Mouse (Mus musculus) neural tube, embryonic 13.5 days (tissue): ENCODE data around the gene Cstf1. TPM values are rescaled to one million over a fixed set of nuclear protein-coding genes. Genes with fewer than 3 reads are reported as not detected.
A peak's percentile ranks its signal among the peaks of the same experiment; 100 is the strongest.

Experiments
- ATAC-seq: fragments of 200-750 bp; cut with Nextera tagmentation; 2 replicates; pipeline ENCODE4 v1.8.0; 2017; ENCODE audit warnings: low read depth, mild to moderate bottlenecking, moderate TSS enrichment, moderate library complexity
- H3K27ac ChIP-seq: fragments of 300-500 bp; sonication (generic); replicated peaks from 2 replicates; pipeline ENCODE4 v1.5.1; 2015; ENCODE audit warnings: moderate library complexity, mild to moderate bottlenecking, inconsistent platforms
- H3K27me3 ChIP-seq: fragments of 300-500 bp; sonication (generic); 2 replicates; pipeline ENCODE4 v1.6.1; 2015; ENCODE audit warnings: mild to moderate bottlenecking, inconsistent platforms
- H3K36me3 ChIP-seq: fragments of 300-500 bp; sonication (generic); 2 replicates; pipeline ENCODE4 v1.6.1; 2015; ENCODE audit warnings: mild to moderate bottlenecking, inconsistent platforms
- H3K4me1 ChIP-seq: fragments of 300-500 bp; sonication (generic); replicated peaks from 2 replicates; pipeline ENCODE4 v1.6.1; 2015; ENCODE audit warnings: inconsistent platforms
- H3K4me2 ChIP-seq: fragments of 300-500 bp; sonication (generic); 2 replicates; pipeline ENCODE4 v1.6.1; 2015; ENCODE audit warnings: inconsistent platforms, mild to moderate bottlenecking, moderate library complexity
- H3K4me3 ChIP-seq: fragments of 300-500 bp; sonication (generic); 2 replicates; pipeline ENCODE4 v1.5.1; 2015; ENCODE audit warnings: mild to moderate bottlenecking, inconsistent platforms
- H3K9ac ChIP-seq: fragments of 300-500 bp; sonication (generic); 2 replicates; pipeline ENCODE4 v1.6.1; 2015; ENCODE audit warnings: moderate library complexity, mild to moderate bottlenecking, inconsistent platforms
- H3K9me3 ChIP-seq: fragments of 300-500 bp; sonication (generic); 2 replicates; pipeline ENCODE4 v1.6.1; 2016; ENCODE audit warnings: inconsistent platforms
- WGBS: fragments of 180-500 bp; shearing (Covaris S2); methylation state at CpG from one replicate; pipeline ENCODE4 v1.1.7; 2015; 5-methylcytosine and 5-hydroxymethylcytosine counted together
- polyA plus RNA-seq: library from polyadenylated mRNA; unstranded; fragments of >200 nt; fragmentation: Nextera tagmentation; extraction: Ambion mirVana; gene quantifications from 2 replicates; pipeline ENCODE4 v1.2.1, GENCODE M21; 2015

Gene Cstf1
- polyA plus RNA-seq, 1 experiment from 2014 or later: 26.3 TPM

DNA sequence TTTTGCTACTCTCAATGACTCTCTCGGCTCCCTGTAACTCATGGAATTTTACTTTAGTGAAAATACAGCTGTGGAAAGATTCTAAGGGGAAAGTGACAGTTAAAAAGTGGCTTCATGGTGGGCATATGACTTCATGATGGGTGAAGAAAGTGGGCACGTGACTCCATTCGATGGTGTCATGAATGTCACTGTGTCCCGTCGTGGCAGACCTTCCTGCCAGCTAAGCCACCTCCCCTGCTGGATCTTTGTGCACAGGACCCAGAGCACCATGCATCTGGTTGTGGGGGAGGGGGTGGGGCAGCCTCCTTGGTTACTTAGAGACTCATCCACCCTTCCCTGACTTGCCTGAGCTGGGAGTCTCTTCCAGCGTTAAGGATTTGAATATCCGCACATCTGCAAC lies 33.8 kb downstream of the Cstf1 start:
- Histone ChIP-seq H3K27ac (no peak overlapping the region), H3K9ac (no peak overlapping the region)
- WGBS: 72% methylated on average over 7 of the region's 7 CpGs

DNA sequence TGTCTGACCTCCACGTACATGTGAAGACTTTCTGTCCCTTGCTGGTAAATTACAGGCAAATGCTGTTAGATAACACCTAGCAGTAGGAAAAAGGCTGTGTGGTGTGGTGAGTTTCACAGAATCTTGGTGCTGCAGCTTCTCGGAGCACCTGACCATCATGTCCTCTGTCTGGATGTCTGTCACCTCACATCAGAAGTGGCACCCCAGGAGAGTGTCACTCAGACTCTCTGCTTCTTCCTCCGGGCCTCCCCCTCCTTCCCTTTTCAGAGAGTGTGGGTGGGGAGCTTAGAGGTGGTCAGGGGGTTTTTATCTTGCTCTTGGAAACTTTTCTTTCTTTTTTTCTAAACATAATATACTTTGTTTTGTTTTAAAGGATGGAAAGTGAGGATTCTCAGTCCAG lies 34.5 kb downstream of the Cstf1 start:
- no peak overlapping the region for H3K9ac ChIP-seq
- H3K9me3 ChIP-seq: no peaks in the 10 kb centered on the region
- H3K4me1 ChIP-seq: peaks cover 4% of the 10 kb centered on the region
- H3K4me2 ChIP-seq: no peak overlapping the region
- H3K36me3 ChIP-seq: no peaks in the 10 kb centered on the region
- no peak for ATAC-seq
- no peaks in the 10 kb centered on the region for H3K27me3 ChIP-seq
- 65% methylated on average over 3 of the region's 3 CpGs for WGBS
- H3K4me3 ChIP-seq: no peak overlapping the region
- no peak overlapping the region for H3K27ac ChIP-seq

More for the DNA sequence above, 33.8 kb downstream of the Cstf1 start:
- Histone ChIP-seq H3K27me3 (no peaks in the 10 kb centered on the region), H3K9me3 (no peaks in the 10 kb centered on the region), H3K36me3 (no peaks in the 10 kb centered on the region), H3K4me3 (no peak overlapping the region), H3K4me1 (peaks cover 8% of the 10 kb centered on the region), H3K4me2 (no peak overlapping the region)
- no peak for ATAC-seq

DNA sequence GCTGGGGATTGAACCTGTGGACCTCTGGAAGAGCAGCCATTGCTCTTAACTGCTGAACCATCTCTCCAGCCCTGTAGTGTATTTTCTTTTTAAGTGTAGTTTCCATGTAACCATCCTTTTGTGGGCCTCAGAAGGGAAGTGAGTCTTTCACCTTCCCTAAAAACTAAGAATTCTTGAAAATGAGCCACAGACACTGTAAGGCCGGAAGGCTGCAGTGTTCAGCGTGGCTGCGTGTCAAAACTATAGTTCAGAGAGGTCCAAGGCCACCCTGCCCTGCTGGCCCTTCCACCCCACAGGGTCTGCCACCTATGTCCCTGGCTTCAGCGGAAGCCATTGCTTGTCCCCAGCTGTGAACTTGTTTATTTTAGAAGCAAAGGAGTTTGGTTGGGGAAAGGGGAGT lies 35.7 kb downstream of the Cstf1 start:
- ATAC-seq: no peak
- Histone ChIP-seq H3K27me3 (no peaks in the 10 kb centered on the region), H3K27ac (no peak overlapping the region), H3K9ac (no peak overlapping the region), H3K36me3 (no peaks in the 10 kb centered on the region), H3K9me3 (no peaks in the 10 kb centered on the region), H3K4me1 (no peaks in the 10 kb centered on the region), H3K4me3 (no peak overlapping the region), H3K4me2 (no peak overlapping the region)
- 69% methylated on average over 4 of the region's 4 CpGs for WGBS

DNA sequence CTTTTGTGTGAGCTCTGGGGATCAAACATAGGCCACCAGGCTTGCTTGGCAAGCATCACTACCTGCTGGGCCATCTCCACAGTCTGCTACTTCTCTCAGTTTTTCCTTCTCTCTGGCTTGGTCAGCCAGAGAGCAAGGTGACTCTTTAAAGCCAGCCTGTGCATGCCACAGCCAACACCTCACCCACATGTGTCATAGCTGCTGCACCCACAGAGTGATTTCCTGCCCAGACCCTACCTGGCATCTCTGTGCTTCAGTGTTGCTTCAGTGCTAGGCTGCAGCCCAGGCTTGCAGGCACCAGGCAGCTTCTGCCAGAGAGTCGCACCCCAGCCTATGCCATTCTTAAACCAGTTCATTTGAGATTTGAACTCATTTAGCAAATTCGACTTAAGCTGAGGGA lies 37.0 kb downstream of the Cstf1 start:
- no peak for ATAC-seq
- H3K27ac ChIP-seq: no peak overlapping the region
- 79% methylated on average over 2 of the region's 2 CpGs for WGBS
- H3K4me3 ChIP-seq: no peak overlapping the region
- H3K36me3 ChIP-seq: no peaks in the 10 kb centered on the region
- no peaks in the 10 kb centered on the region for H3K27me3 ChIP-seq
- H3K9ac ChIP-seq: no peak overlapping the region
- H3K4me1 ChIP-seq: peaks cover 2% of the 10 kb centered on the region
- H3K4me2 ChIP-seq: no peak overlapping the region
- H3K9me3 ChIP-seq: no peaks in the 10 kb centered on the region

DNA sequence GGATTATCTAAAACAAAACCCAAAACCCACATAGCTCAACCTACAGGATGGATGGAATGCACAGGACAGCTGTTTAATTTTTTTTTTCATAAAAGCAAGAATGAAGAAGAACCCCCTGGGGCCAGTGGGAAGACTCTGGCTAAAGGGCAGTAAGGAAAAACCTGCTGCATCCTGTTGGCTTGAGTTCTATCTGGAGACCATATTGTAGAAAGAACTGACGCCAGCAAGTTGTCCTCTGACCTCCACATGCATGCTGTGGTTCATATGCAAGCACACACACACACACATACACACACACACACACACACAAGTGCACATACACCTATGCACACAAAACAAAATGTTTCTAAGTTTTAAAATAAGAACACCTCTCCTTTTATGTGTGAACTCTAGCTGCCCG lies 40.2 kb downstream of the Cstf1 start:
- Histone ChIP-seq H3K27ac (no peak overlapping the region), H3K4me1 (peaks cover 15% of the 10 kb centered on the region), H3K9ac (no peak overlapping the region), H3K36me3 (no peaks in the 10 kb centered on the region), H3K27me3 (no peaks in the 10 kb centered on the region), H3K4me2 (no peak overlapping the region), H3K9me3 (no peaks in the 10 kb centered on the region), H3K4me3 (no peak overlapping the region)
- WGBS: 80% methylated on average over 2 of the region's 2 CpGs
- no peak for ATAC-seq

DNA sequence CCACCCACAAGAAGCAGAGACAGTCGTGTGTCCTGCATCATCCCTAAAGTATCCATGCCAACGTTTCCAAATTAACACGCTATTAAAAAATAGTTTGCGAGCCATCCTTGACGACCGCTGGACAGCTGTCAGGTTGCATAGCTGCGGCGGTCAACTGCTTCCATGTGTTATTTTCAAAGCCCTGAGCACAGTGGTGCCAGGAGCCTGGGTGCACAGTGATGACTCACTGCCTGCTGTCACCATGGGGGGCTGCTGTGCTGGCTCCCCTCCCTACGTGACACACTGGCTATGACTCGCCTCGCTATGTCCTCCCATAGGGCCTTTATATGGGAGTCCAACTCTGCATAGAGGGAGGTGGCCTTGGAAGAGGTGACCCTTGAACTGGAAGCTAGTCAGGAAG lies 40.6 kb downstream of the Cstf1 start:
- no peak for ATAC-seq
- Histone ChIP-seq H3K9ac (no peak overlapping the region), H3K36me3 (no peaks in the 10 kb centered on the region), H3K4me2 (no peak overlapping the region), H3K9me3 (no peaks in the 10 kb centered on the region), H3K27ac (no peak overlapping the region), H3K4me1 (peaks cover 15% of the 10 kb centered on the region), H3K4me3 (no peak overlapping the region), H3K27me3 (no peaks in the 10 kb centered on the region)
- 77% methylated on average over 11 of the region's 11 CpGs for WGBS

DNA sequence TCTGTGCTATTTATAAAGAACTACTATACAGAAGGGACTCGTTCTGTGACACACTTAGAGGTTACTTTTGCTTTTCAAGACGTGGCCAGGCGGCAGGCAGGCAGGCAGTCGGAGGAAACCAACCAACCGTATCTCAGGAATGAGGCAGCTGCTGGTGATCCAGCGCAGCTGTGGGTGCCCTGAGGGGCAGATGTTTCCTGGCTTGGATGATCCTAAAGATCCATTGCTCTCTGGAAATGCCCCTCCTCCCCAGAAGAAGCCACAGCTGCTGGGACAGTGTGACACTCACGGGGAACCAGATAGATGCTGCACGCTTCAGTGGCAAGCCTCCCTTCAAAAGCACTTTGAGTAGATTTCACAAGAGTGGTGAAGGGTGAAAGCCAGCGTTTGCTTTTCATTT lies 42.0 kb downstream of the Cstf1 start:
- peaks cover 15% of the 10 kb centered on the region for H3K4me1 ChIP-seq
- peak; percentile 23; the same call in 1 of the 2 replicates for ATAC-seq
- H3K4me3 ChIP-seq: no peak overlapping the region
- H3K9me3 ChIP-seq: no peaks in the 10 kb centered on the region
- H3K27ac ChIP-seq: no peak overlapping the region
- H3K36me3 ChIP-seq: no peaks in the 10 kb centered on the region
- whole genome bisulfite sequencing: 19% methylated on average over 9 of the region's 9 CpGs
- peak overlapping the region; percentile 28; the same call in 1 of the 2 replicates for H3K4me2 ChIP-seq
- no peaks in the 10 kb centered on the region for H3K27me3 ChIP-seq
- H3K9ac ChIP-seq: no peak overlapping the region

DNA sequence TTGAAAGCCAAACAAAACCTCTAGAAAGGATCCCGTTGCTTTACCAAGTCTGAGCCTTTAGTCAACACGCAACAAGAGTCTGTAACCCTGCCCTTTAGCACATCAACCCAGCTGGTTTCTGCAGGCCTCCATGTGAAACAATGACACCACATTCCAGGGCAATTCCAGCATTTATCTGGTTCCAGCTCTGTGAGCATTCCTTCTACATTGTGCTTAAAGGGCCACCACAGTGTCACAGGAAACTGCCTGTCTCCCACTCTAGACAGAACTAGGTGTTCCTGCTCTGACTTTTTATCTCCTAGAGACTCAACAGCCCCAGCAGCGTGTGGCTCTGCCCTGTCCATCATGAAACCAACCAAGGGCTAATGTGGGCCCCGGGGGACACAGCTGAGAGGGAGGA lies 42.8 kb downstream of the Cstf1 start:
- no peaks in the 10 kb centered on the region for H3K27me3 ChIP-seq
- H3K4me1 ChIP-seq: peaks cover 15% of the 10 kb centered on the region
- 27% methylated on average over 4 of the region's 4 CpGs for WGBS
- no peaks in the 10 kb centered on the region for H3K36me3 ChIP-seq
- no peak overlapping the region for H3K9ac ChIP-seq
- no peaks in the 10 kb centered on the region for H3K9me3 ChIP-seq
- H3K4me3 ChIP-seq: no peak overlapping the region
- H3K27ac ChIP-seq: no peak overlapping the region
- no peak for ATAC-seq
- no peak overlapping the region for H3K4me2 ChIP-seq

DNA sequence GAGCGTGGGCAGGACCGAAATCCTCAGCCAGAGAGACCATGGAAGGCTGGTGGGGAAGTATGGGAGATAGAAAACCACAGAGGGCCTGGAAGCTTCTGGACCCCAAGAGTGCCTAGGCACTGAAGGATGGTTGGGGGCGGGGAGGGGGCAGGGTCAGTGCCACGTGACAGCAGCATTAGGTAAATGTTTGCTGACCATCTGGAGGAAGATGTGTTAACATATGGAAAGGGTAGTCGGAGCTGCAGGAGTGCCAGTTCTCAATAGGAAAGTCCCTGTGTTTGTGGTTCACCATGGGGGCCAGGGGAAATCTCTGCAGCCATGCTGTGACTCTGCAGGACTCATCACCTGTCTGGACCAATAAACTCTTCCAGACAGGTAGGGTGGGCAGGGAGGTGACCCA lies 43.4 kb downstream of the Cstf1 start:
- no peak for ATAC-seq
- H3K9me3 ChIP-seq: no peaks in the 10 kb centered on the region
- WGBS: 58% methylated on average over 5 of the region's 5 CpGs

DNA sequence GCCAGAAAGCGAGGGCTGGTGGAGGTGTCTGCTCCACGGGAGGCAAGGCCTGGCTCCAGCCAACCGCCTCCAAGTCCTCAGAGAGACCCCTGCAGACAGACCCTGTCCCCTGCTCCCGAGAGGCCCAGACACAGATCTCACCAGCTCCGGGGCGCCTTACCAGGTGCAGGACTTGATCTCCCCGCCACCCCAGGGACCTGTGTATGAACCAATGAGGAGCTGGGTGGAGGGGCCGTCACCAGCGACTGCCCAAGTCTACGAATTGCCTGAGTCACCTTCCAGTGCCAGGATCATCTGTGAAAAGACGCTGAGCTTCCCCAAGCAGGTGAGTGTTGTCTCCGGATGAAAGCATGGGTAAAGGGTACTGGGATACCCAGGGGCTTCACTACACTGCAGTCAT lies 45.7 kb downstream of the Cstf1 start:
- WGBS: 73% methylated on average over 12 of the region's 12 CpGs
- Histone ChIP-seq H3K4me1 (peaks cover 15% of the 10 kb centered on the region), H3K9ac (no peak overlapping the region), H3K9me3 (no peaks in the 10 kb centered on the region), H3K27ac (no peak overlapping the region), H3K36me3 (no peaks in the 10 kb centered on the region), H3K4me3 (no peak overlapping the region), H3K4me2 (no peak overlapping the region), H3K27me3 (no peaks in the 10 kb centered on the region)
- ATAC-seq: no peak

More for the DNA sequence above, 43.4 kb downstream of the Cstf1 start:
- H3K4me1 ChIP-seq: peaks cover 15% of the 10 kb centered on the region
- H3K36me3 ChIP-seq: no peaks in the 10 kb centered on the region
- H3K4me2 ChIP-seq: no peak overlapping the region
- no peaks in the 10 kb centered on the region for H3K27me3 ChIP-seq
- no peak overlapping the region for H3K27ac ChIP-seq
- no peak overlapping the region for H3K4me3 ChIP-seq
- H3K9ac ChIP-seq: no peak overlapping the region

DNA sequence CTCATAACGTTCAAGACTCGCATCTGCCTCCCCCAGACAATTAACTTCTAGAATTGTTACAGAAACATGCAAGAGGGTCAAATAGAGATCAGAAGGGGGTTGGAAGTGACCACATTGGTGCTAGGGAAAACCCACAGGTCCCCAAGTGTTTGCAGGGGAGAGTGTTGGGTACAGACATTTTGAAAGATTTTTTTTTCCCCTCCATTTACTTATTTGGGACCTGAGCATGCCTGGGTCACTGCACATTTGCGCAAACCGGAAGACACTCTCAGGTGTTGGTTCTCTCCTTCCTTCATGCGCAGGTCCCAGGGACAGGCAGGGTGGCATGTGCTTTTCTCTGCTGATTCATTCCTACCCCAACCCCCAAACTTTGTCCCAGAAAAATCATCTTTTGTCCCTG lies 46.4 kb downstream of the Cstf1 start:
- no peaks in the 10 kb centered on the region for H3K27me3 ChIP-seq
- H3K36me3 ChIP-seq: no peaks in the 10 kb centered on the region
- H3K4me1 ChIP-seq: peaks cover 15% of the 10 kb centered on the region
- H3K9ac ChIP-seq: no peak overlapping the region
- H3K9me3 ChIP-seq: no peaks in the 10 kb centered on the region
- no peak overlapping the region for H3K27ac ChIP-seq
- ATAC-seq: no peak
- no peak overlapping the region for H3K4me3 ChIP-seq
- WGBS: 94% methylated on average over 5 of the region's 5 CpGs
- H3K4me2 ChIP-seq: no peak overlapping the region

DNA sequence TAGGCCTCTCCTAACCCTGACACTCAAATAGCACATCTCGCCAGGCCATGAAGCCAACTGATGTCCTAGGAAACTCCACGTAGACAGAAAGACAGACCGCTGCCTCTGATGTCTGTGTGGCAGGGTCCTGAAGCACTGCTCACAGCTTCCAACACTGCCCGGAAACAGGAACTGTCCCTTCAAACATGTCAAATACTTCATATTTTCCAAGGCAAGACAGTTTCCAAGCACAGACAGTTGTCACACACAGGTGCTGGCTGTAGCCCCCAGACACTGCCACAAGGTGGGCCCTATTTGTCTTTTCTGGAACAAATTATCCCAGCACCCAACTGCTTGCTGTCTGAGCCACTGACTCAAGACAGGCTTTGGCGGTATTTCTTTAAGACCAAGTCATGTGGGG lies 47.7 kb downstream of the Cstf1 start:
- H3K27ac ChIP-seq: no peak overlapping the region
- no peak for ATAC-seq

DNA sequence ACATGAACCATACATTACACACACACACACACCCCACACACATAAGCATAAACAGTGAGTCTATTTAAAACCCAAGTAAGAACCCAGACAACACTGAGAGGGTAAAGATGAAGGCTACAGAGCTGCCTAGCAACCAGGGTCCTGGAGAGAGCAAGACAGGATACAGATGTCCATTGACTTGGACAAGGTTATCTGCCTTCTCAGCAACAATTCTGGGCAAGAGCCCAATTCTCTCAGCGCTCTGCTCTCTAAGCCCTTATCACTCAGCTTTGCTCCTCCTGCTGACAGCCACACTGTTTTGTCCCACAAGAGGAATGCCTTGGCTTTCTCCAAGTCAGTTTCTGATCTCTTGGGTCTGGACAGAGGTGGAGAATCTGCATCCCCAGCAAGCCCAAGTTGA lies 60.1 kb downstream of the Cstf1 start:
- ATAC-seq: no peak
- H3K4me1 ChIP-seq: no peaks in the 10 kb centered on the region
- 77% methylated on average over 1 of the region's 1 CpGs for WGBS

More for the DNA sequence above, 47.7 kb downstream of the Cstf1 start:
- no peak overlapping the region for H3K4me2 ChIP-seq
- no peak overlapping the region for H3K9ac ChIP-seq
- H3K27me3 ChIP-seq: no peaks in the 10 kb centered on the region
- H3K36me3 ChIP-seq: no peaks in the 10 kb centered on the region
- WGBS: 87% methylated on average over 5 of the region's 5 CpGs
- no peaks in the 10 kb centered on the region for H3K9me3 ChIP-seq
- H3K4me1 ChIP-seq: peaks cover 7% of the 10 kb centered on the region; the same call in 1 of the 2 replicates
- no peak overlapping the region for H3K4me3 ChIP-seq

More for the DNA sequence above, 60.1 kb downstream of the Cstf1 start:
- Histone ChIP-seq H3K9ac (no peak overlapping the region), H3K9me3 (no peaks in the 10 kb centered on the region), H3K27ac (no peak overlapping the region), H3K4me3 (no peak overlapping the region), H3K4me2 (no peak overlapping the region), H3K27me3 (no peaks in the 10 kb centered on the region), H3K36me3 (no peaks in the 10 kb centered on the region)
